Mouse (Mus musculus) stomach, postnatal 0 days (tissue): Measurements from ENCODE around the gene Nfib. TPM values are rescaled to one million over a fixed set of nuclear protein-coding genes. Genes with fewer than 3 reads are reported as not detected.

Experiments used
- ATAC-seq: fragments of 200-750 bp; cut with Nextera tagmentation; 2 replicates; pipeline ENCODE4 v1.8.0; 2017; ENCODE audit not compliant: low FRiP score, low TSS enrichment
- DNase-seq: peaks from one replicate; pipeline ENCODE4 v3.0.0-alpha.2; 2016; ENCODE audit warnings: low spot score
- H3K27ac ChIP-seq: fragments of 300-500 bp; sonication (generic); replicated peaks from 2 replicates; pipeline ENCODE4 v1.5.1; 2014; ENCODE audit warnings: mild to moderate bottlenecking, control low read depth
- H3K27me3 ChIP-seq: fragments of 300-500 bp; sonication (generic); 2 replicates; pipeline ENCODE4 v1.6.1; 2014; ENCODE audit warnings: low read length; ENCODE audit not compliant: control insufficient read depth, insufficient read depth
- H3K36me3 ChIP-seq: fragments of 300-500 bp; sonication (generic); 2 replicates; pipeline ENCODE4 v1.6.1; 2014; ENCODE audit warnings: low read length, mixed read lengths; ENCODE audit not compliant: control insufficient read depth, insufficient read depth
- H3K4me1 ChIP-seq: fragments of 300-500 bp; sonication (generic); replicated peaks from 2 replicates; pipeline ENCODE4 v1.6.1; 2014; ENCODE audit warnings: antibody characterized with exemption; ENCODE audit not compliant: control insufficient read depth, insufficient read depth
- H3K4me2 ChIP-seq: fragments of 300-500 bp; sonication (generic); replicated peaks from 2 replicates; pipeline ENCODE4 v1.6.1; 2014; ENCODE audit warnings: low read depth, mild to moderate bottlenecking, control low read depth, moderate library complexity
- H3K4me3 ChIP-seq: fragments of 300-500 bp; sonication (generic); 2 replicates; pipeline ENCODE4 v1.5.1; 2014; ENCODE audit warnings: low read depth, low read length, control low read depth
- H3K9ac ChIP-seq: fragments of 300-500 bp; sonication (generic); 2 replicates; pipeline ENCODE4 v1.6.1; 2014; ENCODE audit warnings: mild to moderate bottlenecking, low read length, control low read depth, mixed read lengths
- H3K9me3 ChIP-seq: fragments of 300-500 bp; sonication (generic); 2 replicates; pipeline ENCODE4 v1.6.1; 2016; ENCODE audit warnings: low read length; ENCODE audit not compliant: control insufficient read depth
- CTCF ChIP-seq: IDR thresholded peaks from 2 replicates; pipeline ENCODE4 v1.5.1; 2016; ENCODE audit warnings: antibody characterized with exemption, low read depth, mild to moderate bottlenecking, moderate library complexity
- EP300 ChIP-seq: optimal IDR thresholded peaks from 2 replicates; pipeline ENCODE3; 2016; ENCODE audit warnings: antibody characterized with exemption
- WGBS: fragments of 180-500 bp; shearing (Covaris S2); extraction: QIAGEN DNeasy Blood & Tissue Kit; methylation state at CpG from one replicate; pipeline ENCODE4 v1.1.7; 2014; 5-methylcytosine and 5-hydroxymethylcytosine counted together
- polyA plus RNA-seq: library from polyadenylated mRNA; unstranded; fragments of >200 nt; fragmentation: Nextera tagmentation; extraction: Ambion mirVana; gene quantifications from 2 replicates; pipeline ENCODE4 v1.2.1, GENCODE M21; 2015

Nfib gene
- polyA plus RNA-seq, 1 experiment from 2014 or later, result 19.9 TPM

DNA sequence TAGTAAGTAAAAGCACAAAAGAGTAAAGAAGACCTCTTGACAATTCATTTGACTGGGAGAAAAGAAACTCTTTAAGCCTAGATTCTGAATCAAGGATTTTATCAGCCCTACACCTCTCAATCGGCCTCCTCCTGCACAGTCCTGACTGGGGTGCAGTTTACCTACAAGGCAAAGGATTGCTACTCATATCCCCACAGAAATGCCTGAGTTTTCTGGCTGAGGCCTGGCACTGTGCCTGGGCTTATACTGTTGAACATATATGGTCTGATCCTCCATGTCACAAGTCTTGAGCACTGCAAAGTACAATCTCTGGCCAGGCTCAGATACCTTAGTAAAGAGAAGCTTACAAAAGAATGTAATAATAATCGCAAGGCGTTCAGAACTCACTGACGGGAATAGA, 333.3 kb downstream of the Nfib start:
- no peak overlapping the region for H3K9ac ChIP-seq
- no peak overlapping the region for H3K27ac ChIP-seq
- H3K9me3 ChIP-seq, result no peaks in the 10 kb centered on the region
- 61% methylated on average over 4 of the region's 4 CpGs for WGBS
- H3K36me3 ChIP-seq, result no peaks in the 10 kb centered on the region; the same call in 1 of the 2 replicates
- H3K27me3 ChIP-seq, result no peaks in the 10 kb centered on the region
- ATAC-seq (no peak), DNase-seq (no peak)
- no peaks in the 10 kb centered on the region for H3K4me1 ChIP-seq
- TF ChIP-seq EP300 (no peak), CTCF (no peak)
- no peak overlapping the region for H3K4me2 ChIP-seq
- no peak overlapping the region for H3K4me3 ChIP-seq

DNA sequence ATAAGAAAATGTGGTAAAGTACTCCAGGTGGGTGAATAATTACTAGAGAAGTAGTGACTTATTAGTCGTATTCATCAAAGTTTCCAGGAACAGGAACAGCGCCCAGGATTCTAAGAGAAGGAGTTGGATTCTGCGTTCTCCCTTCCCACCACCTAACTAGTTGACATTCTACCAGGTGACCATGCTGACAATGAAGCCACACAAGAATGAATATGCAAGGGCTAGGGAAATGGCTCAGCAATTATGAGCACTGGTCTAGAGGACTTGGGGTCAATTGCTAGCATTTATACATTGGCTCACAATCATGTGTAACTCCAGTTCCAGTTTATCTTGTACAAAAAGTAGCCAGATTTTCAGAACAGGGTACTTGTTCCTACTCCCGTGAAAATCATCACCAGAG, 334.1 kb downstream of the Nfib start:
- DNase-seq, result no peak
- Histone ChIP-seq H3K4me3 (no peak overlapping the region), H3K9ac (no peak overlapping the region), H3K36me3 (no peaks in the 10 kb centered on the region; the same call in 1 of the 2 replicates), H3K4me1 (no peaks in the 10 kb centered on the region), H3K4me2 (no peak overlapping the region), H3K27ac (no peak overlapping the region), H3K9me3 (no peaks in the 10 kb centered on the region), H3K27me3 (no peaks in the 10 kb centered on the region)
- ATAC-seq, result no peak
- TF ChIP-seq CTCF (no peak), EP300 (no peak)
- WGBS, result 85% methylated on average over 4 of the region's 4 CpGs

DNA sequence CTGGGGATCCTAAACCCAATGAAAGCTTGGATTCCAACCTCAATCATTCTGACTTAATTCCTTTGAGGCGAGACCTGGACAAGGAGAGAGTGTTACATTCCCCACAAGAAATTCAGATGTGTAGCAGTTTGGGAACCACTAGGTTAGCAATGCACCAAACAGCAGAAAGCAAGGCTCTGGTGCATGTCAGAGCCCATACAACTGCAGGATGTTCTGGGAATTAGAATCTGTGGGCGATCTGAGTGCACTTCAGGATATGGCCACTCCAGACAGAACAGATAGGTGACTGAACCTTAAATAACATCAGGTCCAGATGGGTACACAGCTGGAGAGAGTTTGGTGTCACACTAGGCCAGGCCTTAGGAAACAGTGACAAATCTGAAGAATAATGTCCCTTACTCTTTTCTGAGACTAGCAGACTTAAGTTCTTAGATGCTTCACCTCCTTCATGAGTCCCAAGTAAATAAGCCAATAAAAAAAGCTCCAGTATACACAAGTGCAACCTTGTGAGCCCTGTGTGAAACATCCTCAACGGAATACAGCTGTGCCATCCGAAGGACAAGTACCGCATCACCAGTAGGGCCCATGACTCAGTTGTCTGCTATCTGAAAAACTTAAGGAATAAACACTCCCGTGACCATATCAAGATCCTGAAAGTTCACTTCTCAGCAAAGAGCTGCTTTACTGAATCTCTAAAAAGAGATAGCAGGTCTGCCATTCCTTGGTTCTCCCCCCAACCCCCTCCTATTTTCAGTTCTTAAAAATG, 336.4 kb downstream of the Nfib start:
- TF ChIP-seq CTCF (no peak), EP300 (no peak)

DNA sequence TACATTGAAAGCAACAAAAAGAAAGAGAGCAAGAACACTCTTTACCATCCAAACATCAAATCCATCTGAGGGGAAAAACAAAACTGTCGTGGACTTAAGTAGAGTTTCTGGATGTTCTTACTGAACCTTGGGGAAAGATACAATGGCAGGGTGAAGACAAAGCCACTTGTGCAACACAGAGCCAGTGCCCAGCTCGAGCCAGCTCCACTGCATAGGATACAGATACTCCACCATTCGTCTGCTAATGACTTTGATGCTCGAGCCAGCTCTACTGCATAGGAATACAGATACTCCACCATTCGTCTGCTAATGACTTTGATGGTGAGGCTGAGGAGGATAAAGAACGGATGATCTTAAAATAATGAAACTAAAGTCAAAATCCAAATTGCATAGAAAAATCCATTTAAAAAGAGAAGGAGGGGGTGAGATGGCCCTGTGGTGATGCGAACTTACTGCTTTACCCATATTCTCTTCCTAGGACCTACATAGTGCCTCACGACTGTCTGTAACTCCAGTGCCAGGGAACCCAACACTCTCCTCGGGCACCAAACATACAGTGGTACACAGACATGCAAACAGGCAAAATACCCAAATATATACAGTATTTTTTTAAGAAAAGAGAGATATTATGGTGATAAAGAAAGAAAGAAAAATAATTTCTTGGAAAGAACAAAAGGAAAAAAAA, 337.3 kb downstream of the Nfib start:
- ATAC-seq (no peak), DNase-seq (no peak)
- H3K27me3 ChIP-seq, result no peaks in the 10 kb centered on the region
- no peaks in the 10 kb centered on the region for H3K9me3 ChIP-seq
- H3K36me3 ChIP-seq, result no peaks in the 10 kb centered on the region; the same call in 1 of the 2 replicates
- H3K4me2 ChIP-seq, result no peak overlapping the region
- H3K9ac ChIP-seq, result no peak overlapping the region
- no peak overlapping the region for H3K27ac ChIP-seq
- H3K4me1 ChIP-seq, result no peaks in the 10 kb centered on the region
- TF ChIP-seq CTCF (no peak), EP300 (no peak)
- H3K4me3 ChIP-seq, result no peak overlapping the region
- WGBS, result 77% methylated on average over 9 of the region's 9 CpGs

More for the DNA sequence above, 336.4 kb downstream of the Nfib start:
- H3K9ac ChIP-seq, result no peak overlapping the region
- H3K4me3 ChIP-seq, result no peak overlapping the region
- no peaks in the 10 kb centered on the region for H3K27me3 ChIP-seq
- WGBS, result 74% methylated on average over 6 of the region's 6 CpGs
- H3K9me3 ChIP-seq, result no peaks in the 10 kb centered on the region
- ATAC-seq (no peak), DNase-seq (no peak)
- no peaks in the 10 kb centered on the region for H3K4me1 ChIP-seq
- H3K36me3 ChIP-seq, result no peaks in the 10 kb centered on the region; the same call in 1 of the 2 replicates
- no peak overlapping the region for H3K4me2 ChIP-seq
- no peak overlapping the region for H3K27ac ChIP-seq

DNA sequence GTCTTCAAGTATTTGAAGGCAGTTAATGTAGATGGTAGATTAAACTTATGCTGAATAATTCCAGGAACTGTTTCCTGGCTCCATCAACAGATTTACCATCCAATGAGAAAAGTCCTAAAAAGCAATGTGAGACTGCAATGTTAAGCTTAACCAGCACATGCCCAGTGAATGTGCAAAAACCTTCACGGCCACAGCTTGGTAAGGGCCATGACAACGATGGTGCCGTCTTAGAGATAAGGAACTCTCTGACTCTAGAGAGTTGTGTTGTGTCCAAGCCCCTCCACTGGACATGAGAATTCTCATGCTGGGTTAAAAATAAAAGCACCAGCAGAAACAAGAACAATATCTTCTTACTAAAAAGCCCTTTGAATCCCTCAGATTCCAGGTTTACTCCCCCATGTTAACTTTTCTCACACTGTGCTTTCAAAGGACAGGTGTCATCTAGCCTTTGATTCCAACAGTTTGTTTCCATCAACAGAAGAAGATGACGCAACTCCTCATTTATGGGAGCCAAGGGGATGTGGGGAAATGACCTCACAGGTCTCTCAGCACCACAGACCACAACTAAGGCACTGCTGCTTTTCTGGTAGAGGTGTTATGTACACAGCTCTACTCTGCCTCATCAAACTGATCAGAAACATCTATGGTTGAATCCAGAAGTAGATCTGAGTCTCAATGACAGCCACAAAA, 340.7 kb downstream of the Nfib start:
- H3K4me1 ChIP-seq, result no peaks in the 10 kb centered on the region
- H3K4me2 ChIP-seq, result no peak overlapping the region
- H3K9ac ChIP-seq, result no peak overlapping the region
- ATAC-seq, result no peak
- no peaks in the 10 kb centered on the region for H3K9me3 ChIP-seq
- TF ChIP-seq CTCF (no peak), EP300 (no peak)
- no peak for DNase-seq
- WGBS, result 79% methylated on average over 4 of the region's 4 CpGs
- H3K27me3 ChIP-seq, result no peaks in the 10 kb centered on the region
- H3K27ac ChIP-seq, result no peak overlapping the region; the same call in 1 of the 2 replicates
- no peaks in the 10 kb centered on the region for H3K36me3 ChIP-seq
- no peak overlapping the region for H3K4me3 ChIP-seq

DNA sequence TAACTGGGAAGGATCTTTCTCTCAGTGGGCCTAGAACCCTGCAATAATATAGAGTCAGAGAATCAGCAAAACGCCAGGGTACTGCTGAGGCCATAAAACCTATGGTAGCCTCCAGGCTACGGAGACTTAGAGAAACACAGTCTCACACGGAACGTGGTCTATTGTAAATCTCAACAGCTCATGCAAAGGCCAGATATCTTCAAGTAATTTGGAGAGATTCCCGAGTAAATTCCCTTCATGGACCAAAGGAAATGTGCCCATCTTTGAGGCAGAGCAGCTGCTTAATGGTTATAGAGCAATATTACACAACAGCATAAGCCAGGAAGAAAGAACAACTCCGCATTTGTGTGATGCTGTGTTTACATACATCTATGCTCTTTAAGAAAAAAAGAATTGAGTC, 341.6 kb downstream of the Nfib start:
- no peaks in the 10 kb centered on the region for H3K4me1 ChIP-seq

More for the DNA sequence above, 341.6 kb downstream of the Nfib start:
- Histone ChIP-seq H3K27ac (no peak overlapping the region), H3K4me3 (no peak overlapping the region), H3K9me3 (no peaks in the 10 kb centered on the region), H3K9ac (no peak overlapping the region), H3K27me3 (no peaks in the 10 kb centered on the region), H3K4me2 (no peak overlapping the region), H3K36me3 (no peaks in the 10 kb centered on the region)
- no peak for DNase-seq
- 51% methylated on average over 6 of the region's 6 CpGs for WGBS
- TF ChIP-seq CTCF, result no peak
- no peak for TF ChIP-seq EP300
- ATAC-seq, result no peak
